Mouse (Mus musculus) thymus, adult 2 months (tissue): ENCODE measurements around the gene Zfp335. TPM values are rescaled to one million over a fixed set of nuclear protein-coding genes. Genes with fewer than 3 reads are reported as not detected.

Experiments
- DNase-seq: peaks from one replicate; pipeline ENCODE4 v3.0.0; 2021
- H3K27ac ChIP-seq: fragments of 200-500 bp; 2 replicates; pipeline ENCODE4 v1.5.1; 2012; ENCODE audit warnings: low read length, control low read depth; ENCODE audit not compliant: control insufficient read depth, insufficient read depth
- H3K27me3 ChIP-seq: fragments of 200-500 bp; 2 replicates; pipeline ENCODE4 v1.6.1; 2012; ENCODE audit warnings: mild to moderate bottlenecking, low read length, moderate library complexity, mixed read lengths; ENCODE audit not compliant: control insufficient read depth, insufficient read depth
- H3K36me3 ChIP-seq: fragments of 200-500 bp; 2 replicates; pipeline ENCODE4 v1.6.1; 2012; ENCODE audit warnings: mild to moderate bottlenecking, low read length, moderate library complexity; ENCODE audit not compliant: control insufficient read depth, insufficient read depth
- H3K4me1 ChIP-seq: fragments of 200-500 bp; replicated peaks from 2 replicates; pipeline ENCODE4 v1.6.1; 2012; ENCODE audit warnings: low read length; ENCODE audit not compliant: control insufficient read depth, insufficient read depth
- H3K4me3 ChIP-seq: fragments of 200-500 bp; 2 replicates; pipeline ENCODE4 v1.5.1; 2012; ENCODE audit warnings: mild to moderate bottlenecking, low read length, control low read depth, moderate library complexity; ENCODE audit not compliant: control insufficient read depth, insufficient read depth
- CTCF ChIP-seq: fragments of 200-500 bp; IDR thresholded peaks from 2 replicates; pipeline ENCODE4 v1.5.1; 2012; ENCODE audit warnings: mild to moderate bottlenecking, control low read depth, low read length, moderate library complexity, borderline replicate concordance; ENCODE audit not compliant: control insufficient read depth, poor library complexity, insufficient read depth; ENCODE audit errors: extremely low read depth
- POLR2A ChIP-seq: fragments of 200-500 bp; IDR thresholded peaks from 2 replicates; pipeline ENCODE4 v1.6.1; 2012; ENCODE audit warnings: mild to moderate bottlenecking, low read length, control low read depth, moderate library complexity; ENCODE audit not compliant: control insufficient read depth, poor library complexity, insufficient read depth; ENCODE audit errors: extremely low read depth
- WGBS: fragments of 180-500 bp; shearing (Covaris S2); methylation state at CpG from one replicate; pipeline ENCODE4 v1.1.7; 2018; 5-methylcytosine and 5-hydroxymethylcytosine counted together
- polyA plus RNA-seq: library from polyadenylated mRNA; depleted of rRNA; stranded (reverse); fragments of >200 nt; gene quantifications from 2 replicates; pipeline ENCODE4 v1.2.3, GENCODE M21; 2012

Zfp335 gene
- polyA plus RNA-seq, 1 experiment, result 92.6 TPM

DNA sequence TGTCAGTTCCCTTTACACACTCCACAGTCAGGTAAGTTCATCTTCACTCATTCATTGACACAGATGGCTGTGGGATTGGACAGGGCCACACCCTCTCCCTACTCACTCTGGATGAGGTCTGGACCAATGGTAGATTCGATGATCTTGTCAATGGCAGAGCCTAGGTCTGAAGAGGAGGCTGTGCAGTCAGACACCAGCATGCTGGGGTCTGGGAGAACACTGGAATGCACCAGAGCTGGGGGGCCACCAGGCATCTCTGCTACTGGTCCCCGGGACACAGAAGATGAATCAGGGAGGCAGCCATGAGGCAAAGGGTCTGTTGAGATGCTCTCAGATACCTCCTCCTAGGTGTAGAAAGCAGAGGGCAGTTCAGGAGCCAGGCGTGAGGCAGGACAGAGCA is 2.5 kb downstream of the Zfp335 start:
- no peak overlapping the region for H3K4me3 ChIP-seq
- H3K27me3 ChIP-seq, result no peaks in the 10 kb centered on the region
- peaks cover 48% of the 10 kb centered on the region for H3K36me3 ChIP-seq
- H3K27ac ChIP-seq, result no peak overlapping the region
- no peak for DNase-seq
- peaks cover 36% of the 10 kb centered on the region for H3K4me1 ChIP-seq
- TF ChIP-seq POLR2A, result no peak
- TF ChIP-seq CTCF, result no peak
- WGBS, result 86% methylated on average over 3 of the region's 3 CpGs

DNA sequence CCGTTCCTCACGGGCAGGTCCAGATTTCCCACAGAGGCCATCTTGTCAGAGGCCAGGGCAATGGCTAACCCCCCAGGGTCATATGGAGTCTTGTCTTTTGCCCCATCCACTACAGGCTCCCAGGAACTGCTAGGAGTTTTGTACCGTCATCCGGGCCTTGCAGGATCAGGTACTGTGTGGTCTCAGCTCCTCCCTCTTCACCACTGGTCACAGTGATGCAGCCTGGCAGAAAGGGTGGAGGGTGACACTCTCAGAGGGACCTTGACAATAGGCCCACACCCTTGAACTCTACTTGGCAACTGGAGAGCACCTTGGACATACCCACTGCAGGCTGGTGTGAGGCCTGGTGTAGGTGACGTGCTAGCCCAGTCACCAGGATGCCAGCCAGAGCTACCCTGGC is 3.5 kb downstream of the Zfp335 start:
- H3K27me3 ChIP-seq, result no peaks in the 10 kb centered on the region

DNA sequence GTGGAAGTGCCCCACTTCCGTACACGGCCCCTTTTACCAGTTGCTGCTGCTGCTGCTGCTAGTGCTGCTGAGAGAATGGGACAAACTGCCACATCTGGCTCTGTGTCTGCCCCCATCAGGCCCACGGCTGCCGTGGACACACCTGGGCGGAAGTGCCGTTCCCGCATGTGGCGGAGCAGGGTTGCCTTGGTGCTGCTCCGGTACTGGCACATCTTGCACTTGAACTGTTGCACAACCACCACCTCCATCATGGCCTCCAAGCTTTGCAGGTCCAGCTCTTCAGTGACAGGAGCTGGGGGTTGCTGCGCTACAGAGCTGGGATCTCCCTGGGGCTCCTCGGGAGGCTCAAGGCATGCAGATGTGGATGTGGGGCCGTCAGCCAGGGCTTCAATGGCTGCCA is 4.0 kb downstream of the Zfp335 start:
- DNase-seq, result no peak
- Histone ChIP-seq H3K4me3 (no peak overlapping the region), H3K27me3 (no peaks in the 10 kb centered on the region), H3K4me1 (peaks cover 21% of the 10 kb centered on the region), H3K27ac (no peak overlapping the region), H3K36me3 (peaks cover 56% of the 10 kb centered on the region)
- no peak for TF ChIP-seq CTCF
- TF ChIP-seq POLR2A, result no peak
- WGBS, result 93% methylated on average over 12 of the region's 12 CpGs

More for the DNA sequence above, 3.5 kb downstream of the Zfp335 start:
- DNase-seq, result no peak
- Histone ChIP-seq H3K4me1 (peaks cover 25% of the 10 kb centered on the region), H3K4me3 (no peak overlapping the region), H3K27ac (no peak overlapping the region), H3K36me3 (peaks cover 51% of the 10 kb centered on the region)
- TF ChIP-seq POLR2A (no peak), CTCF (no peak)
- WGBS, result 99% methylated on average over 5 of the region's 5 CpGs

DNA sequence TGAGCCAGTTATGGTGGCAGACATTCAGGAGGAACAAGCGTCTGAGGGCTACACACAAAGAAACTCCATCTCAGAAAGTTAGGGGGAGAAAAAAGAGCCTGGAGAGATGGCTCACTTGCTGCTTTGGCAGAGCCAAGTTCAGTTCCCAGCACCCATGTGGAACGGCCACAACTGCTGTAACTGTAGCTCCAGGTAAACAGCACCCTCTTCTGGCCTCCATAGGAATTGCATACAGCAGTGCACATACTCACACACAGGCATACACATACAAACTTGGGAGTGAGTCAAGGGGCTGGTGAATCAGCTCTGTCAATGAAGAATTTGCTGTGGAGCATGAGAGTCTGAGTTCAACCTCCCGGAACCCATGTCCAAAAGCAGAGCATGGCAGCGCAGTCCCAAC is 5.5 kb downstream of the Zfp335 start:
- Histone ChIP-seq H3K27ac (no peak overlapping the region), H3K27me3 (no peaks in the 10 kb centered on the region), H3K36me3 (peaks cover 68% of the 10 kb centered on the region), H3K4me1 (peaks cover 26% of the 10 kb centered on the region), H3K4me3 (no peak overlapping the region)
- no peak for TF ChIP-seq POLR2A
- TF ChIP-seq CTCF, result no peak
- no peak for DNase-seq
- WGBS, result 99% methylated on average over 4 of the region's 4 CpGs

DNA sequence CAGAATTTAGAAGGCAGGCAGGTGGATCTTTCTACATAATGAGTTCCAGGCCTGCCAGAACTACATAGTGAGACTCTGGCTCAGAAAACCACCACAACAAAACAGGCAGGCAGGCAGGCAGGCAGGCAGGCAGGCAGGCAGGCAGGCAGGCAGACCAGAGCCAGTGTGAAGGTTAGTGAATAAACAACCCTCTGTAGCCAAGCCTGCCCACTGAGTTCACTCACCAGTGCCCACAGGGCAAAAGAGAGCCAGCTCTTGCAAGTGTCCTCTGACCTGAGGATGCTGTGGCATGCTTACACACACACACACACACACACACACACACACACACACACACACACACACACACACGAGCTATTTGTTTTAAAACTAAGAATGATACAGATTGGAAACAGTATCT is 8.1 kb downstream of the Zfp335 start:
- peaks cover 30% of the 10 kb centered on the region for H3K4me1 ChIP-seq
- H3K36me3 ChIP-seq, result peaks cover 82% of the 10 kb centered on the region
- no peak overlapping the region for H3K4me3 ChIP-seq
- WGBS, result 90% methylated on average over 1 of the region's 1 CpGs
- H3K27ac ChIP-seq, result no peak overlapping the region
- TF ChIP-seq POLR2A, result no peak
- no peak for TF ChIP-seq CTCF
- no peak for DNase-seq
- H3K27me3 ChIP-seq, result no peaks in the 10 kb centered on the region

DNA sequence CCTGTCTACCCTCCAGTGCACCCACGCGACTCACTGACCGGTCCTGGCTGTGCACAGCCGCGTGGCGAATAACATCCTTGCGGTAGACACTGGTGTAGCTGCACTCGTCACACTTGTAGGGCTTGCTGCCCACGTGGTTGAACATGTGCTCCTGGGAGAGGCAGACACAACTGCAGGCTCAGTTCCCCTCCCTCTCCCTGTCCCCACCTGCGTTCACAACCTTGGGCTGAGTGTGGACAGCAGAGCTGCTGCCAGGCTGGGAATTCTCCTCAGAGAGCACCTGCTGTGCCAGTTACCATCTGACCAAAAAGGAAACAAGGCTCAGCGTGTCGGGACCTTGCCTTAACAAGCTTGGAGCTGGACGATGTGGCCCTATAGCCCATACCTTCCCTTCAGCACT is 10.2 kb downstream of the Zfp335 start:
- Histone ChIP-seq H3K27ac (no peak overlapping the region), H3K4me3 (no peak overlapping the region), H3K36me3 (peaks cover 79% of the 10 kb centered on the region), H3K4me1 (peaks cover 28% of the 10 kb centered on the region), H3K27me3 (no peaks in the 10 kb centered on the region)
- WGBS, result 70% methylated on average over 13 of the region's 13 CpGs
- no peak for DNase-seq
- TF ChIP-seq CTCF (no peak), POLR2A (no peak)
